Mouse (Mus musculus) 3T3-L1 (cell line): ENCODE measurements at regions not wholly inside any gene's neighbourhood (a gene's known extent, or its start where the extent isn't known, plus 50 kb on each side); places are given as distances from the start of the nearest gene placed in this dataset.
"Not testable (repeated sequence)": the region's sequence is repeated elsewhere in the genome, so short reads cannot be mapped to it uniquely, and the experiment has no call there.

Experiments used
- DNase-seq: peaks from one replicate; pipeline ENCODE4 v3.0.0-alpha.2; 2015; ENCODE audit warnings: low read depth, low spot score

GRCm38 (mm10) chr9:94133682-94134081 is 404.2 kb downstream of the 1190002N15Rik start:
- DNase-seq, result no peak

- no peak for DNase-seq
These were observed 406.5 kb downstream of the 1190002N15Rik start for GRCm38 (mm10) chr9:94131367-94131766.

GRCm38 (mm10) chr9:94116961-94117360 is 420.9 kb downstream of the 1190002N15Rik start:
- DNase-seq, result peak; percentile 47

- DNase-seq, result not testable (repeated sequence)
These were observed 430.2 kb downstream of the 1190002N15Rik start for GRCm38 (mm10) chr9:94107701-94108100.

- no peak for DNase-seq
These were observed 433.2 kb downstream of the 1190002N15Rik start for GRCm38 (mm10) chr9:94104669-94105068.

GRCm38 (mm10) chr9:94101958-94102357 is 435.9 kb downstream of the 1190002N15Rik start:
- no peak for DNase-seq

- no peak for DNase-seq
These were observed 443.1 kb downstream of the 1190002N15Rik start for GRCm38 (mm10) chr9:94094800-94095199.

GRCm38 (mm10) chr9:94091658-94092225 is 446.1 kb downstream of the 1190002N15Rik start:
- peak; percentile 44 for DNase-seq

GRCm38 (mm10) chr9:94089759-94090158 is 448.1 kb downstream of the 1190002N15Rik start:
- peak; percentile 55 for DNase-seq

- no peak for DNase-seq
These were observed 454.1 kb downstream of the 1190002N15Rik start for GRCm38 (mm10) chr9:94083629-94084411.

- no peak for DNase-seq
These were observed 463.0 kb downstream of the 1190002N15Rik start for GRCm38 (mm10) chr9:94074904-94075303.

- peak; percentile 15 for DNase-seq
These were observed 470.8 kb downstream of the 1190002N15Rik start for GRCm38 (mm10) chr9:94067121-94067520.

GRCm38 (mm10) chr9:94053229-94053628 is 484.7 kb downstream of the 1190002N15Rik start:
- DNase-seq, result no peak

- DNase-seq, result no peak
These were observed 490.0 kb downstream of the 1190002N15Rik start for GRCm38 (mm10) chr9:94047845-94048244.

- no peak for DNase-seq
These were observed 492.3 kb downstream of the 1190002N15Rik start for GRCm38 (mm10) chr9:94045462-94046126.

- DNase-seq, result no peak
These were observed 514.1 kb downstream of the 1190002N15Rik start for GRCm38 (mm10) chr9:94023761-94024160.

GRCm38 (mm10) chr9:94021293-94021903 is 516.5 kb downstream of the 1190002N15Rik start:
- no peak for DNase-seq

- no peak for DNase-seq
These were observed 521.0 kb downstream of the 1190002N15Rik start for GRCm38 (mm10) chr9:94016747-94017487.

- no peak for DNase-seq
These were observed 545.7 kb downstream of the 1190002N15Rik start for GRCm38 (mm10) chr9:93992216-93992615.

GRCm38 (mm10) chr9:93991141-93991540 is 546.7 kb downstream of the 1190002N15Rik start:
- no peak for DNase-seq

GRCm38 (mm10) chr9:93981136-93981535 is 556.7 kb downstream of the 1190002N15Rik start:
- no peak for DNase-seq
